Mouse (Mus musculus) hindbrain, embryonic 12.5 days (tissue): ENCODE results near the gene Olfr657. TPM values are rescaled to one million over a fixed set of nuclear protein-coding genes. Genes with fewer than 3 reads are reported as not detected.

ENCODE experiments used
- ATAC-seq: fragments of 200-750 bp; cut with Nextera tagmentation; 2 replicates; pipeline ENCODE4 v1.8.0; 2017; ENCODE audit warnings: moderate TSS enrichment; ENCODE audit not compliant: low FRiP score
- H3K27ac ChIP-seq: fragments of 300-500 bp; sonication (generic); 2 replicates; pipeline ENCODE4 v1.5.1; 2016; ENCODE audit warnings: mild to moderate bottlenecking
- H3K27me3 ChIP-seq: fragments of 300-500 bp; sonication (generic); 2 replicates; pipeline ENCODE4 v1.6.1; 2016; ENCODE audit warnings: mild to moderate bottlenecking
- H3K36me3 ChIP-seq: fragments of 300-500 bp; sonication (generic); 2 replicates; pipeline ENCODE4 v1.6.1; 2016; ENCODE audit warnings: mild to moderate bottlenecking
- H3K4me1 ChIP-seq: fragments of 300-500 bp; sonication (generic); 2 replicates; pipeline ENCODE4 v1.6.1; 2016
- H3K4me2 ChIP-seq: fragments of 300-500 bp; sonication (generic); replicated peaks from 2 replicates; pipeline ENCODE4 v1.6.1; 2016; ENCODE audit warnings: mild to moderate bottlenecking
- H3K4me3 ChIP-seq: fragments of 300-500 bp; sonication (generic); 2 replicates; pipeline ENCODE4 v1.5.1; 2016; ENCODE audit warnings: mild to moderate bottlenecking
- H3K9ac ChIP-seq: fragments of 300-500 bp; sonication (generic); 2 replicates; pipeline ENCODE4 v1.6.1; 2016; ENCODE audit warnings: mild to moderate bottlenecking, moderate library complexity
- H3K9me3 ChIP-seq: fragments of 300-500 bp; sonication (generic); replicated peaks from 2 replicates; pipeline ENCODE4 v1.6.1; 2016; ENCODE audit warnings: mild to moderate bottlenecking
- WGBS: fragments of 180-500 bp; shearing (Covaris S2); methylation state at CpG from one replicate; pipeline ENCODE4 v1.1.7; 2016; 5-methylcytosine and 5-hydroxymethylcytosine counted together
- polyA plus RNA-seq: library from polyadenylated mRNA; unstranded; fragments of >200 nt; fragmentation: Nextera tagmentation; extraction: Ambion mirVana; gene quantifications from 2 replicates; pipeline ENCODE4 v1.2.1, GENCODE M21; 2016

Olfr657 gene
- polyA plus RNA-seq: not detected in 2 replicates

DNA sequence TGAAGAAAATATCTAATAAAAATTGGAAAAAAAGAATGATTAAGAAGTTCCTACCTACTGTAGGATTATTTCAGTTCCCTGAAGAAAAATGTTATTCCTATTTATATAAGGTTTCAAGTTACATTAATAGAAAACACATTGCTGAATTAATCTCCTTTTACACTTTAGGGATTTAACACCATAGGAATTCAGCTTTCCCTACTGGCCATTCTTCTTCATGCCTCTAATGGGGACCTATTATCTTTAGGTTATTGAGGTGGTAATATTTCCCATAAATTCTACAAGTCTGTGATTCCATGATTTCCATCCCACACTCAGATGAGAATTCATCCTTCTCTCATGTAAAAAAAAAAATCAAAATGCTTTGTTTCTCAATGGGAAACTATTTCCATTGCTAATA is at the start of gene Olfr657:
Gene Olfr657 (plus strand): TSS at position 301 of the 400 bp plus-strand sequence.
- no peak for ATAC-seq
- Histone ChIP-seq H3K4me2 (no peak within 1 kb of the TSS), H3K27ac (no peak within 1 kb of the TSS), H3K9ac (no peak within 1 kb of the TSS), H3K27me3 (no peaks in the 10 kb centered on the region), H3K36me3 (no peaks in the 10 kb centered on the region), H3K9me3 (no peaks in the 10 kb centered on the region), H3K4me1 (no peaks in the 10 kb centered on the region), H3K4me3 (no peak within 1 kb of the TSS)

GRCm38 (mm10) chr7:104577014-104577413 is 47.6 kb upstream of the Olfr657 start, which contains the start of gene Olfr653:
Olfr653 (plus strand) TSS chr7:104577314.
- Histone ChIP-seq H3K27me3 (no peaks in the 10 kb centered on the region), H3K9me3 (no peaks in the 10 kb centered on the region), H3K4me3 (no peak within 1 kb of the TSS), H3K36me3 (no peaks in the 10 kb centered on the region), H3K27ac (no peak within 1 kb of the TSS), H3K4me2 (no peak within 1 kb of the TSS), H3K9ac (no peak within 1 kb of the TSS), H3K4me1 (no peaks in the 10 kb centered on the region)
- WGBS: 73% methylated on average over 2 of the region's 2 CpGs
- no peak for ATAC-seq

DNA sequence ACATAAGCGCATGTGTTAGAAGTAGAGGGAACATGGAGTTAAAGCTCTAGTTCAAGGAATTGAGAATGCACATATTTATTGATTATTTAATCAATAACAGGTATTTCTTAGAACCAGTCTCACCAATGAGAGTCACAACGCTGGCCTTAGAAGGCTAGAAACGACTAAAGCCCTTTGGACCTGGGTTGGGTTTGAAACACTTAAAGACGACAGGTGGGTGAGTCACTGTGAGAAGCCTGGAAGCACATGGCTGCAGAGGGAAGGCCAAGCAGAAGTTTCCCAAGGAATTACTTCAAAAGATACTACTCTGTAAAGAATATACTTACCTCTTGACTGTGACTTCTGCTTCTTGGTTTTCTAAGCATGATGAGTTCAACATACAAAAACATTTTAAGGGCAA is 43.7 kb upstream of the Olfr657 start:
- no peak for ATAC-seq
- Histone ChIP-seq H3K4me1 (no peaks in the 10 kb centered on the region), H3K4me3 (no peak overlapping the region), H3K9ac (no peak overlapping the region), H3K4me2 (no peak overlapping the region), H3K27me3 (no peaks in the 10 kb centered on the region), H3K36me3 (no peaks in the 10 kb centered on the region), H3K27ac (no peak overlapping the region), H3K9me3 (no peaks in the 10 kb centered on the region)
- WGBS: 88% methylated on average over 4 of the region's 4 CpGs

DNA sequence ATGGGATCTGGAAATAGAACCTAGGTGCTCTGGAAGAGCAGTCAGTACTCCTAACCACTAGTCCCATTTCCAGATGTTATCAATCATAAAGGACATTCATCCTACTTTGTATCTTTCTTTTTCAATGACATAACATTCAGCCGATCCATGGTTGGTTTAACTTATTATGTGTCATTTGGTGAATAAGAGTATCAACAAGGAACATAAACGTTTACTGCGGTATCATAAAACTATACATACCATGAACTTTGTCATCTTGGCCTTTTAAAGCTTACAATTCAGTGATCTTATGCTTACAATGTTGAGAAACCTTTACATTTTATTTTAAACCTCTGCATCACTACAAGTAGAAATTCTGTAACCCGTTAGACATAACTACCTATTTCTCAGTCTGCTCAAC is 43.2 kb upstream of the Olfr657 start:
- Histone ChIP-seq H3K27me3 (no peaks in the 10 kb centered on the region), H3K27ac (no peak overlapping the region), H3K4me3 (no peak overlapping the region), H3K9me3 (no peaks in the 10 kb centered on the region), H3K4me1 (no peaks in the 10 kb centered on the region), H3K4me2 (no peak overlapping the region), H3K36me3 (no peaks in the 10 kb centered on the region), H3K9ac (no peak overlapping the region)
- ATAC-seq: no peak
- 87% methylated on average over 4 of the region's 4 CpGs for WGBS

- H3K4me2 ChIP-seq: no peak within 1 kb of the TSS
- H3K36me3 ChIP-seq: no peaks in the 10 kb centered on the region
- no peaks in the 10 kb centered on the region for H3K27me3 ChIP-seq
- H3K9me3 ChIP-seq: no peaks in the 10 kb centered on the region
- H3K9ac ChIP-seq: no peak within 1 kb of the TSS
- 89% methylated on average over 4 of the region's 4 CpGs for WGBS
- H3K4me3 ChIP-seq: no peak within 1 kb of the TSS
- no peak within 1 kb of the TSS for H3K27ac ChIP-seq
- H3K4me1 ChIP-seq: no peaks in the 10 kb centered on the region
- no peak for ATAC-seq
These were observed 37.9 kb upstream of the Olfr657 start, which contains the start of gene Olfr654 for GRCm38 (mm10) chr7:104586725-104587124. Olfr654 (plus strand) TSS chr7:104587025.

GRCm38 (mm10) chr7:104588274-104588673 is 36.3 kb upstream of the Olfr657 start:
- no peak for ATAC-seq
- Histone ChIP-seq H3K4me3 (no peak overlapping the region), H3K4me1 (no peaks in the 10 kb centered on the region), H3K4me2 (no peak overlapping the region), H3K9me3 (no peaks in the 10 kb centered on the region), H3K36me3 (no peaks in the 10 kb centered on the region), H3K9ac (no peak overlapping the region), H3K27ac (no peak overlapping the region), H3K27me3 (no peaks in the 10 kb centered on the region)
- 87% methylated on average over 5 of the region's 5 CpGs for WGBS

DNA sequence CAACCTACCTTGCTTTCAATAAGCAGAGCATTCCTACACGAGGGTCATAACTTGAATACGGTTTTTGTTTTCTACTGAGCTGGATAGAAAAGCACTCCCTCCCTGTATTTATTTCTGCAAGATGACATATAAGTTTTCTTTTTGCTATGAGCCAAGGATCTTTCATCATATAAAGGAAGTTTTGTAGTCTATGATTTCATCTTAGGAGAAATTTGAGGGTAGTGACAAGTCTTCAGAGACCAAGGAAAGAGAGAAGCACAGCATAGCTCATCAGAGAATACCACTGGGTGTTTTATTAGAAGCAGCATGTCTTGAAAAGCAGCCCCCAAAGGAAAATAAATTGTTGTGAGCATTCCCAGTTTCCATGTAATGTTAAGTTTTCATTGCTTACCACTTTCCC is 22.9 kb upstream of the Olfr657 start, which contains the start of gene Olfr655:
Gene Olfr655 (minus strand): TSS at position 101 of the 400 bp plus-strand sequence.
- Histone ChIP-seq H3K36me3 (no peaks in the 10 kb centered on the region), H3K4me2 (no peak within 1 kb of the TSS), H3K27ac (no peak within 1 kb of the TSS), H3K9ac (no peak within 1 kb of the TSS), H3K9me3 (no peaks in the 10 kb centered on the region), H3K27me3 (no peaks in the 10 kb centered on the region), H3K4me3 (no peak within 1 kb of the TSS), H3K4me1 (no peaks in the 10 kb centered on the region)
- no peak for ATAC-seq
- whole genome bisulfite sequencing: 85% methylated on average over 2 of the region's 2 CpGs

GRCm38 (mm10) chr7:104603173-104603572 is 21.4 kb upstream of the Olfr657 start:
- H3K27me3 ChIP-seq: no peaks in the 10 kb centered on the region
- H3K4me3 ChIP-seq: no peak overlapping the region
- no peak for ATAC-seq
- no peak overlapping the region for H3K9ac ChIP-seq
- no peak overlapping the region for H3K27ac ChIP-seq
- WGBS: 9% methylated on average over 3 of the region's 3 CpGs
- no peaks in the 10 kb centered on the region for H3K4me1 ChIP-seq
- no peaks in the 10 kb centered on the region for H3K9me3 ChIP-seq
- H3K36me3 ChIP-seq: no peaks in the 10 kb centered on the region
- no peak overlapping the region for H3K4me2 ChIP-seq

DNA sequence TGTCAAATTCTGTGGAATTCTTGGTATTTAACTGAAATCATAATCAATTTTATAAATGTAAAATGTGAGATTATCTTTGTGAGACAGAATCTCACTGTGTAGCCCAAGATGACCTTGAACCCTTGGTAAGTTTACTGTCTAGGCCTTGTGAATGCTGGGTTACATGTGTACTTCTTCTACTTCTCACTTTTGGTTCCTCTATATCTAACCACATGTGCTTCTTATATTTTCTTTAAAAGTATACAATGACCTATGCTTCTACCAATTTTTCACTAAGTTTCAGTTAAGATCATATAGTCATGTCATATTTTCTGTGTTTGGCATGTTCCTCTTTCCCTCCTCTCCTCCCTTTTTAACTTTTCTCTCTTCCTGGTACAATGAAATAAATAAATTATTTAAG is 19.9 kb upstream of the Olfr657 start:
- no peaks in the 10 kb centered on the region for H3K9me3 ChIP-seq
- no peak overlapping the region for H3K4me2 ChIP-seq
- no peaks in the 10 kb centered on the region for H3K4me1 ChIP-seq
- no peak overlapping the region for H3K9ac ChIP-seq
- no peaks in the 10 kb centered on the region for H3K36me3 ChIP-seq
- H3K27me3 ChIP-seq: no peaks in the 10 kb centered on the region
- H3K4me3 ChIP-seq: no peak overlapping the region
- no peak overlapping the region for H3K27ac ChIP-seq
- ATAC-seq: no peak

DNA sequence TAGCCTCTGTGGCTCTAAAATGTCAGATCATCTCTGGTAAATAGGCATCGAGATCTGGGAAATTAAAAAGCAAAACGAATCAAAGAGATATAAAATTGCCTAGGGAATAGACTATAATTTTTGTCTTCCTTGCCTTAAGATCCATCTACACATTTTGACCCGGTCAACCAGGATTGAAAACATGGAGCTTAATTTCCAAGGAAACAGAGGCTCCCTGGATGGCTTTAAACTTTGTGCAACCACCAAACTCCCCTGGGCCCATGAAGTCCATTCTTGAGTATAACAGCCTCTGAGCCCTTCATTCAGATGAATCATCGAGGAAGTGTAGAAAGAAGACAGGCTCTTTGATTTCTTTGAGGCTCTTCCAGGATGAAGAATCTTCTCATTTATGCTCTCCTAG is 10.9 kb upstream of the Olfr657 start, which contains the start of gene Olfr656:
Gene Olfr656 (plus strand): TSS at position 301 of the 400 bp plus-strand sequence.
- Histone ChIP-seq H3K4me2 (no peak within 1 kb of the TSS), H3K4me1 (no peaks in the 10 kb centered on the region), H3K9me3 (no peaks in the 10 kb centered on the region), H3K9ac (no peak within 1 kb of the TSS), H3K36me3 (no peaks in the 10 kb centered on the region), H3K4me3 (no peak within 1 kb of the TSS), H3K27ac (no peak within 1 kb of the TSS), H3K27me3 (no peaks in the 10 kb centered on the region)
- WGBS: 86% methylated on average over 4 of the region's 4 CpGs
- ATAC-seq: no peak

- Histone ChIP-seq H3K4me2 (peak within 1 kb of the TSS; percentile 51), H3K4me3 (peak within 1 kb of the TSS; percentile 30), H3K9me3 (no peaks in the 10 kb centered on the region), H3K36me3 (no peaks in the 10 kb centered on the region), H3K27ac (no peak within 1 kb of the TSS), H3K9ac (no peak within 1 kb of the TSS), H3K4me1 (no peaks in the 10 kb centered on the region), H3K27me3 (no peaks in the 10 kb centered on the region)
- peak; percentile 94 for ATAC-seq
- WGBS: 24% methylated on average over 22 of the region's 22 CpGs
These were observed 22.4 kb downstream of the Olfr657 start, which contains the start of gene Olfr658 for GRCm38 (mm10) chr7:104646841-104647482. Olfr658 (minus strand) TSS chr7:104647305.

DNA sequence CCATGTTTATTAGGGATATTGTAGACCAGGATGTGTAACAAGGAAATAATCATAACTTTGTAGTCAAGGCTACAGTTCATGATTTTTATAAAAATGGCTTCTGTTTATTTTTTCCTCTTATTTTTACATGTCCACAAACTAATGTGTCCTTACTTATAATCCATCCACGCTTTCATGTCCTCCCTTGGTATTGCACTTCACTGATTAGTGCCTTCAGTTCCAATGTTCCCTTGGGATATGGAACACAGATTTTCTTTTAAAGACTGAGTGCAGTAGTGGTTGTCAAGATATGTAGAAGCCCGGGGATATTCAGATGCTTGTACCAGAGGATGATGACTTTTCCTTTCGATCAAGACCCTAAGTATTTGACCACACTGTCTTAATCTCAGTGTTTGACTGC is 41.9 kb downstream of the Olfr657 start, which contains the start of gene Olfr659:
Gene Olfr659 (plus strand): TSS at position 301 of the 400 bp plus-strand sequence.
- Histone ChIP-seq H3K27ac (no peak within 1 kb of the TSS), H3K4me2 (no peak within 1 kb of the TSS), H3K27me3 (no peaks in the 10 kb centered on the region), H3K4me3 (no peak within 1 kb of the TSS), H3K4me1 (no peaks in the 10 kb centered on the region), H3K9ac (no peak within 1 kb of the TSS), H3K9me3 (no peaks in the 10 kb centered on the region), H3K36me3 (no peaks in the 10 kb centered on the region)
- no peak for ATAC-seq
- WGBS: 86% methylated on average over 3 of the region's 3 CpGs

DNA sequence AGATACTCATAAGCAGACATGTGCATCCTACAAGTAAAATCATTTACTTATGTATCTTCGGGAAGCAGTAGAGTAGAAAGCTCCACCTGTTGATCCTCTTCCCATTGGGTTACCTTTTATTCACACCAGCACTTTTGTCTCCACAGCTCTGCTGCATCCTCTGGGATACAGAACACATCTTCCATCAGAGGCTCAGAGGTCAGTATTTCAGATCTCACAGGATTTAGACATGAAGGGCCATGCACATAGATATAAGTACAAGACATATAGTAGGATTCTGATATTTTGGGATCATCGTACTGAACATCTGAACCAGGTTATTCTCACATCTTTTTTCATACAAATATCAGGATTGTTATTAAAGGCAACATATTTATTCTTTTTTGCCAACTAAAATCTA is 61.6 kb downstream of the Olfr657 start, which contains the start of gene Olfr661:
Gene Olfr661 (plus strand): TSS at position 301 of the 400 bp plus-strand sequence.
- Histone ChIP-seq H3K4me1 (no peaks in the 10 kb centered on the region), H3K4me3 (no peak within 1 kb of the TSS), H3K27ac (no peak within 1 kb of the TSS), H3K9me3 (no peaks in the 10 kb centered on the region), H3K36me3 (no peaks in the 10 kb centered on the region), H3K27me3 (no peaks in the 10 kb centered on the region), H3K9ac (no peak within 1 kb of the TSS), H3K4me2 (no peak within 1 kb of the TSS)
- ATAC-seq: no peak
- 95% methylated on average over 2 of the region's 2 CpGs for WGBS
